Mouse (Mus musculus) Muller cell, postnatal 12 days (primary cell): Measurements from ENCODE around the gene Lysmd3.
A peak's percentile ranks its signal among the peaks of the same experiment; 100 is the strongest.

ENCODE experiments used
- DNase-seq: peaks from one replicate; pipeline ENCODE4 v3.0.0-alpha.2; 2015; ENCODE audit errors: inconsistent ontology term

Gene Lysmd3

GRCm38 (mm10) chr13:81667713-81668112 is 10.2 kb downstream of the Lysmd3 start:
- no peak for DNase-seq

GRCm38 (mm10) chr13:81675333-81675732 is 17.9 kb downstream of the Lysmd3 start:
- DNase-seq, result no peak

- DNase-seq, result no peak
Measured at GRCm38 (mm10) chr13:81683107-81683506, 25.6 kb downstream of the Lysmd3 start.

GRCm38 (mm10) chr13:81684258-81684657 is 26.8 kb downstream of the Lysmd3 start:
- DNase-seq, result no peak

GRCm38 (mm10) chr13:81684884-81685283 is 27.4 kb downstream of the Lysmd3 start:
- DNase-seq, result peak; percentile 32

- DNase-seq, result no peak
Measured at GRCm38 (mm10) chr13:81689587-81689986, 32.1 kb downstream of the Lysmd3 start.

GRCm38 (mm10) chr13:81690477-81690876 is 33.0 kb downstream of the Lysmd3 start:
- no peak for DNase-seq

- DNase-seq, result peak; percentile 65
Measured at GRCm38 (mm10) chr13:81691606-81692005, 34.1 kb downstream of the Lysmd3 start.

- no peak for DNase-seq
Measured at GRCm38 (mm10) chr13:81694446-81694845, 37.0 kb downstream of the Lysmd3 start.

GRCm38 (mm10) chr13:81703148-81703547 is 45.7 kb downstream of the Lysmd3 start:
- no peak for DNase-seq

GRCm38 (mm10) chr13:81703621-81704020 is 46.2 kb downstream of the Lysmd3 start:
- DNase-seq, result no peak

GRCm38 (mm10) chr13:81706311-81706710 is 48.8 kb downstream of the Lysmd3 start:
- DNase-seq, result no peak

- no peak for DNase-seq
Measured at GRCm38 (mm10) chr13:81709805-81710204, 52.3 kb downstream of the Lysmd3 start.

- no peak for DNase-seq
Measured at GRCm38 (mm10) chr13:81710266-81710665, 52.8 kb downstream of the Lysmd3 start.

- peak; percentile 95 for DNase-seq
Measured at GRCm38 (mm10) chr13:81710775-81711545, 53.5 kb downstream of the Lysmd3 start, which contains the start of the genes Polr3g and Mblac2. Polr3g (minus strand) TSS chr13:81711013. Mblac2 (plus strand) TSS chr13:81711341.

- peak; percentile 14 for DNase-seq
Measured at GRCm38 (mm10) chr13:81711546-81712371, 54.3 kb downstream of the Lysmd3 start.

- DNase-seq, result no peak
Measured at GRCm38 (mm10) chr13:81713896-81714295, 56.4 kb downstream of the Lysmd3 start.
